Mouse (Mus musculus): ENCODE measurements around the gene Mmd.
A peak's percentile ranks its signal among the peaks of the same experiment; 100 is the strongest.

The Mmd gene

GRCm38 (mm10) chr11:90283601-90284000 lies 34.3 kb downstream of the Mmd start:
- DNase-seq (ENCODE audit: low read depth): no peak

- DNase-seq (ENCODE audit: low read depth): no peak
Measured at GRCm38 (mm10) chr11:90284079-90284478, 34.8 kb downstream of the Mmd start.

- no peak for DNase-seq (ENCODE audit: low read depth)
Measured at GRCm38 (mm10) chr11:90284623-90285022, 35.4 kb downstream of the Mmd start.

DNA sequence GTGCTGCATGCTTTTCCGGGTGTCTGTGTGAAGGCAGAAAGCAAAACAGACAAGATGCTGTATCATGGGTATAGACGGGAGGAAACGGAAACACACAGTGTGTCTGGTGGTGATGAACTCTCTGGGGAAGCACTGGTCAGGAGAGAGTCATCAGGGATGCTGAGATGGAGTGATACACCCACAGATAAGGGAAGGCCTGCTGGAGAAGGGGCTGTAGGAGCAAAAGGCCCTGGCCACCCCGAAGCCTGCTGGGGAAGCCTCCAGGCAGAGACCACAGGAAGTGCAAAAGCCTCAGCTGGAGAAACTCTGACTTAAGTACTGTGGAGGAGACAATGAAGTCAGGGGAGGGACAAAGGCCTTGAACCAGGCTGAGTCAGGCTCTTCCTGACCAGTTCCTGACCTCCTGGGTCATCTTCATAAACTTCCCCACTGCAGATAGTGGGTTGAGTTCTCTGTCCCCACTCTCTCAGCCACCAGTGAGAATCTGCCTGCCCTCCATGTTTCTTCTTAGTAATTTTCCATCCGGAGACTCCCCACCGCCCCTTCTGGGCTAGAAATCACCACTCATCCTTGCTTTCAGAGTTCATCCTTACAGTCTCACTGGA lies 37.4 kb downstream of the Mmd start:
- DNase-seq (ENCODE audit: low read depth): no peak

- no peak for DNase-seq (ENCODE audit: low read depth)
Measured at GRCm38 (mm10) chr11:90291156-90291555, 41.9 kb downstream of the Mmd start.

GRCm38 (mm10) chr11:90292766-90293165 lies 43.5 kb downstream of the Mmd start:
- DNase-seq (ENCODE audit: low read depth): no peak

DNA sequence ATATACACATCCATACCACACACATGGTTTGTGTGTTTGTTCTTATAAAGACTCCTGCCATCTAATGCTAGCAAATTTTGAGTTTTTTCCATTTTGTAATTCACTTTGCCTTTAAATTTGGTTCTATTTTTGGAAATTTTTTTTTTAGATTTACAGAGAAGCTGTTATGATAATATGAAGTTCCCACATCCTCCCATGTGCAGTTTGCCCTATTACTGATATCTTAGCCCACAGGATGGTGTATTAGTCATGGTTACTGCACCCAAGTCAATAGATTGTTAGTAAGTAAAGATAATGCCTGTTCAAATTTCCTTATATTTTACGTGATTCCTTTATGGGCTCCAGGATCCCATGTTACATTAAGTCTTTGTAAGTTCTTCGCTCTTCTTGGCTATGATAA lies 45.4 kb downstream of the Mmd start:
- no peak for DNase-seq (ENCODE audit: low read depth)

GRCm38 (mm10) chr11:90306067-90306466 lies 56.8 kb downstream of the Mmd start:
- DNase-seq (ENCODE audit: low read depth): no peak

GRCm38 (mm10) chr11:90306993-90307392 lies 57.7 kb downstream of the Mmd start:
- no peak for DNase-seq (ENCODE audit: low read depth)

DNA sequence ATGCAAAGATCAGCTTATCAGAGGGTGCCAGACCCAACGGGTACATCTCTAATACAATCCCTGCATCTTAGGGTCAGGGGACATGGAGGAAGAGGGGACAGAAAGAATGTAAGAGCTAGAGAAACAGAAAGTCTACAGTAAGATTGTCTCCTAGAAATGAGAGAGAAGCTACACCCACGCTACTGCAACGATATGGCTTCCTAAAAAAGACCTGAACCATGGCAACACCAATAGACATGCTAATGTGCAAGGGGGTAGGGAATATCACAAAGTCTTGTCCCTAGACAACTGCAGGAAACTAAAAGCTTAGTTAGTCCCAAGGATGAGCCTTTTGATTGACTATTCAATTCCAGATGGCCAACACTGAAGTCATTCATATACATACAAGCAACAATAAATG lies 65.3 kb downstream of the Mmd start:
- DNase-seq (ENCODE audit: low read depth): no peak

GRCm38 (mm10) chr11:90317482-90317881 lies 68.2 kb downstream of the Mmd start:
- peak; percentile 20 for DNase-seq (ENCODE audit: low read depth)

DNA sequence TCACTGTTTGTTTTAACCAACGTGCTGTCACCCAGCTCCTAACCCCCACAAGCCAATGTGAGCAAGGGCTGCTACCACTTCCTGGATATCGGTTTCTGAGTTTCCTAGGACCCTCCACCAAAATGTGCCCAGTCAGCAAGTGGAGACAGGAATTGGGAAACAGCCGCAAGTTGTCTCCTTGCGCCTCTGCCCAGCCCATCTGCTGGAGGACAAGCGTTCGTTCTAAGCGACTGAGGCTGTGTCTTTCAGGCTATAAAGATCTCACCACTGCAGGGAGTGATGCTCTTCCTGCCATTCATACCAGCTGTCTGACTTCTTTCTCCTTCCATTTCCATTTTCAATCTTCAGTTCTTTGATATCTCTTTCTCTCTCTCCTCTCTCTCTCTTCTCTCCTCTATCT lies 71.7 kb downstream of the Mmd start:
- DNase-seq (ENCODE audit: low read depth): no peak

DNA sequence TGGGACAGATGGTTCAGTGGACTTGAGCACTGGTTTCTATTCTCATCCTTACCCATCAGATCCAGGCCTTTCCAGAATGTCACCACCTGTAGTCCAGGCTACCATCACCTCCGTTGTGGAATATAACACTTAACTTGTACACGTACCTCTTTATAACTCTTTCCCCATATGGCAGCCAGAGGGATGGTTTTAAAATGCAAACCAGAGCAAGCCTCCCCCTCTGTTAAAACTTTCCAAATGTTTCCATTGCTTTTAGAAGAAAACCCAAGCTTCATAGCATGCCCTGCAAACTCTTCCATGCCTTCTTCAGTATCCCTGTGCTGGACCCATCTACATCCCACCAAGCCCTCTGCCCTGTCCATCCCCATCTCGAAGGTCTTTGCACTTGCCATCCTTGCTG lies 75.3 kb downstream of the Mmd start:
- no peak for DNase-seq (ENCODE audit: low read depth)

DNA sequence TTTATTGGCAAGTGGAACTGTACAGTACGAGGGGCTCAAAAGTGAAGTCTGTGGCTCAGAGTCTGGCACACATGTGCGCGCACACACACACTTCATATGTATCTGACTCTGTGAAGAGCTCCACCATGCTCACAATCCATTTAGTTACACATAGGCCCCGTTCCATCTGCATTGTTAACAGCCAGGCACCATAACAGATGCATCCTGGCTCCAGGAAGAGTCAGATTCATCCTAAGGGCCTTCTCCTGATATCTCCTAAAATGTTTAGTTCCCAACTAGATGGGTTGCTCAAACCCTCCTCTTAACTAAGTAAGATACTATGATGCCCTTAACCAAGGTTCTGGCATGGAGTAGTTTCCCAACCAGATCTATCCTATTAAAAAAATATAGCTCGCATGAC lies 76.9 kb downstream of the Mmd start:
- no peak for DNase-seq (ENCODE audit: low read depth)

GRCm38 (mm10) chr11:90326836-90327235 lies 77.6 kb downstream of the Mmd start:
- DNase-seq (ENCODE audit: low read depth): no peak
